Mouse (Mus musculus): Measurements from ENCODE around the gene Ddhd1. TPM values are rescaled to one million over a fixed set of nuclear protein-coding genes. Genes with fewer than 3 reads are reported as not detected.

Gene Ddhd1
- total RNA-seq, 2 experiments from 2014 or later, result 3.3 TPM

GRCm38 (mm10) chr14:45661575-45661974 lies 3.6 kb upstream of the Ddhd1 start:
- intact Hi-C loops (cut with DNase I), result no loop called here
- Histone ChIP-seq H3K27ac (no peak overlapping the region), H3K4me3 (no peak overlapping the region)
- no peak for TF ChIP-seq CTCF (IDR thresholded peaks at IDR 0.05)
- DNase-seq, result no peak

DNA sequence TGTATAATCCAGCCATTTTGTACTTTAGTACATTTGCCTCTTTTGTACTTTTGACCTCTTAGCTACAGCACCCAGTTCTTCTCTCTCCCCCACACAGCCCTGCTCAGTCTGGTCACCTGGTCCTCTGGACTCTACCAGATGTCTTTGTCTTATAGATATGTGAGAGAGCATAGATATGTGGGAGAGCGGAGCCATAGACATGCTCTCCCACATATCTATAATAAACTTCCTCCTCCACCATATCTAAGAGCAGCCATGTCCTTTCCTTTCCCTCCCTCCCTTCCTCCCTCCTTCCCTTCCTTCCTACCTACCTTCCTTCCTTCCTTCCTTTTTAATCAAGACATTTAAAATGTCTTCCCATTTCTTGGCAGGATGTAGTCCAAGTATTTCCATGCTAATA lies 2.4 kb upstream of the Ddhd1 start:
- intact Hi-C loops (cut with DNase I), result no loop called here
- no peak overlapping the region for H3K4me3 ChIP-seq
- H3K27ac ChIP-seq, result no peak overlapping the region
- no peak for TF ChIP-seq CTCF (IDR thresholded peaks at IDR 0.05)
- no peak for DNase-seq

GRCm38 (mm10) chr14:45656831-45657640 lies 907 bp downstream of the Ddhd1 start:
- H3K27ac ChIP-seq, result peak overlapping the region; percentile 89
- no peak for TF ChIP-seq CTCF (IDR thresholded peaks at IDR 0.05)
- peak overlapping the region; percentile 95 for H3K4me3 ChIP-seq
- peak; percentile 54 for DNase-seq
- intact Hi-C loops (cut with DNase I), result no loop called here

- intact Hi-C loops (cut with DNase I), result no loop called here
- H3K4me3 ChIP-seq, result no peak overlapping the region
- no peak overlapping the region for H3K27ac ChIP-seq
- no peak for DNase-seq
- no peak for TF ChIP-seq CTCF (IDR thresholded peaks at IDR 0.05)
Observed at GRCm38 (mm10) chr14:45654876-45655416, 3.0 kb downstream of the Ddhd1 start.

DNA sequence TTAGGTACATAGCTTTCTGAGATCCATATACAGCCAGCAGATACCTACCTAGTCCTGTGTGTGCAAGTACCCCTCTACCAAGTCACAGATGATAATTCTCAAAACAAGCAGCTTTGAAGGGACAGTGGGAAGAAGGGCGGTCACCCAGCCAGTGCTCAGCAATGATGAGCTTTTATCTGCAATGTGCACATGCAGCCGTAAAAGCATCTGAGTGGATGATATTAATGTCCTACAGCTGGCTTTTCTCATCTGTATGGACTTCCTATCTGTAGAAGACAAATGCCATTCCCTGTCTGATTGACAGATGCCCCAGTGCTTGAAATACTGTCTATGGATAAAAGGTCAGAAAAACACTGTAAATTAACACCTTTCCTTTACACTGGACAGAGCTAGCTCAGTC lies 4.2 kb downstream of the Ddhd1 start:
- no peak overlapping the region for H3K27ac ChIP-seq
- no peak for TF ChIP-seq CTCF (IDR thresholded peaks at IDR 0.05)
- intact Hi-C loops (cut with DNase I), result no loop called here

DNA sequence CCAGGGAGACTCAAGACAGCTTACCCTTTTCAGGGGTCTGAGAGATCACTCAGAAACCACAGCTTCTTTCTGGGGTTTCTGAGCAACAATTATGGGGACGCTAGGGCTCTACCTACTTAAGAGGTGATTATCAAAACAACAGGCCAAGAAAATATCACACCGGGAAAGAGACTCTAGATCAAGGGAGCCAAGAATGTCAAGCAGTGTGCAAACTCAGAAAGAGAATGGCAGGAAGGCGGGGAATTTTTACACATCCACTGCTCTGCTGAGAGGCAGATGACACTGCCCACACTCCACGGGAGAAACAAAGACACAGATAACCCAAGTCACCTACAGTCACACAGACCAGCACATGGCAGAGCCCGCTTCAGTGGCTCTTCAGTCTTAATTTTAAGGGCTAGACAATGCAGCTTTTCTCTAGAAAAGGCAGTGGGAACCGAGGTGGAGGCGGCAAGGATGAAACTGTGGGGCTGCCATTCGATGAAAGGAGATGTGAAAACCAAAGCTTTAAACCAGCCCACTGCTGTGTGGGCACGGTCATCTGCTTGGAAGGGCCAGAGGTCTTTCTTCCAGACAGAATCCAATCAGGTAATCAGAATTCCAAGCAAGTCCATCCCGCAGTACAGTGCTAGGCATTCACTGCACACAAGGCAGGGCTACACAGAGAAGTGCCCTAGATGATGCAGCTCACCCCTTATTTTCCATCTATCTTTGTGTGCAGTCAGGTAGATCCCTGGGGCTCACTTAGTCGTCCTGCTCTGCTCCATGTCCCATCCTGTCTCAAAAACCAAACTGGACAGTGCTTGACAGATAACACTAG lies 8.7 kb downstream of the Ddhd1 start:
- no peak for DNase-seq
- no peak overlapping the region for H3K27ac ChIP-seq
- intact Hi-C loops (cut with DNase I), result no loop called here
- H3K4me3 ChIP-seq, result no peak overlapping the region
- no peak for TF ChIP-seq CTCF (IDR thresholded peaks at IDR 0.05)

More for the DNA sequence above, 4.2 kb downstream of the Ddhd1 start:
- H3K4me3 ChIP-seq, result no peak overlapping the region
- DNase-seq, result no peak

DNA sequence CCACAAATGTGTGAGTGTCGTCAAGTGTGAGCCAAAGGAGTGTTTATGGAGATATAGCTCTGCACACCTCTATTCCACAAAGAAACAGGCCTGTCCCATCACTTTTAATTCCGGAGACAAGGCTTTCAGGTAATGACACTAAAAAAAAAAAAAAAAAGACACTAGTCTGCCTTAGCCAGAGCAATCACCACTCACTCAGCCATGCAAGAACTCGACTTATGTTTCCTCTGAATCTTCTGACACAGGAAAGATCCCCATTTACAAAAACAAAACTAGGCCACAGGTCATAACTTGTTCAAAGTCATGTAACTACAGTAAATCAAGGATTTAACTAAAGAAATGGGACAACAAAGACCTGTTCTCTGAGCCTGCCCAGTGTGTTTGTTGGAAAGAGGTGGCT lies 9.8 kb downstream of the Ddhd1 start:
- TF ChIP-seq CTCF (IDR thresholded peaks at IDR 0.05), result no peak
- H3K27ac ChIP-seq, result no peak overlapping the region
- DNase-seq, result no peak
- no peak overlapping the region for H3K4me3 ChIP-seq
- intact Hi-C loops (cut with DNase I), result no loop called here

DNA sequence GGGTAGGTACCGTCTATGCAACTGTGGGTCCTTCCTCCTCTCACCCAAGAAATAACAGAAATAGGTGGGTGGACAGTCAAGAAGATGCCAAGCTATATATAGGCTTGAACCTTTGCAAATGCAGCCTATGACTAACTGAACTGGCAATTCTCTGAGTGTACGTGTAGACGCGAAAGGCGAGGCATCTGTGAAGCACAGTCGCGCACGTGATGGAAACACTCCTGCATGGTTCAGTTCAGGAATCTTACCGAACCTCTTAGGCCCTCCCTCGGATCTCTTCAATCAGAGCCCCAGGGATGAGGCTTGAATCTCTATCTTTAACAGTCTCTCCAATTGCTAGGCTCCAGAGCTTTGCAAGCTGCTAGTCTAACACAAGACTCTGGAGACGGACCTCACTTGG lies 10.3 kb downstream of the Ddhd1 start:
- intact Hi-C loops (cut with DNase I), result no loop called here
- no peak for TF ChIP-seq CTCF (IDR thresholded peaks at IDR 0.05)
- DNase-seq, result no peak
- no peak overlapping the region for H3K27ac ChIP-seq
- no peak overlapping the region for H3K4me3 ChIP-seq

GRCm38 (mm10) chr14:45647175-45647574 lies 10.8 kb downstream of the Ddhd1 start:
- Histone ChIP-seq H3K27ac (no peak overlapping the region), H3K4me3 (no peak overlapping the region)
- no peak for TF ChIP-seq CTCF (IDR thresholded peaks at IDR 0.05)
- intact Hi-C loops (cut with DNase I), result no loop called here
- no peak for DNase-seq

- DNase-seq, result no peak
- intact Hi-C loops (cut with DNase I), result no loop called here
- Histone ChIP-seq H3K27ac (no peak overlapping the region), H3K4me3 (no peak overlapping the region)
- TF ChIP-seq CTCF (IDR thresholded peaks at IDR 0.05), result no peak
Observed at GRCm38 (mm10) chr14:45644786-45645185, 13.2 kb downstream of the Ddhd1 start.

DNA sequence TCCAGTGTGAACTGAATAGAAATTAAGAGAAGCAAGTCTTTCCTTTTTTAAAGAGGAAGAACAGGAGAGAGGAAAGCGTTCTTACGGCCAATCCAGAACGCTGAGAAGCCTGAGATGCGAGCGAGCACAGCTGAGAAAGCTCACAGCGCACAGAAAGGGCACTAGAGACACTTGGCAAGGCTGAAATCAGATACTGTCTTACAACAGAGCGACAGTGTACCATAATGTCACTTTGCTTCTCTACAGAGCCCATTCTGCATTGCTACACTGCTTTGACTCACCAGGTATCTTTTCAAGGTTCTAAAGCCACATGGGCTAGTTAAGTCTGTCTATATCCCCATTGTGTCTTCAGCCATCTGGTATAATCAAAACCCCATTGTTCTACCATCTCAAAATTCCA lies 13.7 kb downstream of the Ddhd1 start:
- intact Hi-C loops (cut with DNase I), result no loop called here
- TF ChIP-seq CTCF (IDR thresholded peaks at IDR 0.05), result no peak
- no peak for DNase-seq
- Histone ChIP-seq H3K4me3 (no peak overlapping the region), H3K27ac (no peak overlapping the region)

GRCm38 (mm10) chr14:45643461-45643860 lies 14.5 kb downstream of the Ddhd1 start:
- no peak overlapping the region for H3K4me3 ChIP-seq
- intact Hi-C loops (cut with DNase I), result no loop called here
- TF ChIP-seq CTCF (IDR thresholded peaks at IDR 0.05), result no peak
- no peak overlapping the region for H3K27ac ChIP-seq
- DNase-seq, result no peak

GRCm38 (mm10) chr14:45642795-45643194 lies 15.1 kb downstream of the Ddhd1 start:
- TF ChIP-seq CTCF (IDR thresholded peaks at IDR 0.05), result no peak
- DNase-seq, result no peak
- intact Hi-C loops (cut with DNase I), result no loop called here
- H3K4me3 ChIP-seq, result no peak overlapping the region
- H3K27ac ChIP-seq, result no peak overlapping the region

Measured in gastrocnemius, adult 2 months (tissue).